Mouse (Mus musculus): ENCODE data around the gene Slc24a3. TPM values are rescaled to one million over a fixed set of nuclear protein-coding genes. Genes with fewer than 3 reads are reported as not detected.

Gene Slc24a3
- polyA plus RNA-seq, 1 experiment: 54.2 TPM

- no peak overlapping the region for H3K27ac ChIP-seq (ENCODE audit: insufficient read depth, low read length)
- H3K4me1 ChIP-seq (ENCODE audit: control insufficient read depth, insufficient read depth, low read length): no peaks in the 10 kb centered on the region
- H3K4me3 ChIP-seq (ENCODE audit: insufficient read depth, low read length): no peak overlapping the region
- TF ChIP-seq POLR2A (IDR thresholded peaks at IDR 0.05; ENCODE audit: extremely low read depth, insufficient read depth, low read length) (no peak), CTCF (IDR thresholded peaks at IDR 0.05; ENCODE audit: extremely low read depth, insufficient read depth, low read length) (no peak)
Observed at GRCm38 (mm10) chr2:145262153-145262552, 94.6 kb downstream of the Slc24a3 start.

- H3K27ac ChIP-seq (ENCODE audit: insufficient read depth, low read length): no peak overlapping the region
- TF ChIP-seq CTCF (IDR thresholded peaks at IDR 0.05; ENCODE audit: extremely low read depth, insufficient read depth, low read length) (no peak), POLR2A (IDR thresholded peaks at IDR 0.05; ENCODE audit: extremely low read depth, insufficient read depth, low read length) (no peak)
Observed at GRCm38 (mm10) chr2:145266723-145267122, 99.2 kb downstream of the Slc24a3 start.

GRCm38 (mm10) chr2:145268971-145269370 lies 101.4 kb downstream of the Slc24a3 start:
- no peak overlapping the region for H3K4me3 ChIP-seq (ENCODE audit: insufficient read depth, low read length)
- no peaks in the 10 kb centered on the region for H3K4me1 ChIP-seq (ENCODE audit: control insufficient read depth, insufficient read depth, low read length)
- H3K27ac ChIP-seq (ENCODE audit: insufficient read depth, low read length): no peak overlapping the region
- TF ChIP-seq CTCF (IDR thresholded peaks at IDR 0.05; ENCODE audit: extremely low read depth, insufficient read depth, low read length) (no peak), POLR2A (IDR thresholded peaks at IDR 0.05; ENCODE audit: extremely low read depth, insufficient read depth, low read length) (no peak)

More at GRCm38 (mm10) chr2:145266723-145267122, 99.2 kb downstream of the Slc24a3 start:
- Histone ChIP-seq H3K4me1 (ENCODE audit: control insufficient read depth, insufficient read depth, low read length) (no peaks in the 10 kb centered on the region), H3K4me3 (ENCODE audit: insufficient read depth, low read length) (no peak overlapping the region)

GRCm38 (mm10) chr2:145269410-145269809 lies 101.9 kb downstream of the Slc24a3 start:
- Histone ChIP-seq H3K4me3 (ENCODE audit: insufficient read depth, low read length) (no peak overlapping the region), H3K27ac (ENCODE audit: insufficient read depth, low read length) (no peak overlapping the region), H3K4me1 (ENCODE audit: control insufficient read depth, insufficient read depth, low read length) (no peaks in the 10 kb centered on the region)
- TF ChIP-seq POLR2A (IDR thresholded peaks at IDR 0.05; ENCODE audit: extremely low read depth, insufficient read depth, low read length): no peak
- TF ChIP-seq CTCF (IDR thresholded peaks at IDR 0.05; ENCODE audit: extremely low read depth, insufficient read depth, low read length): 0 out of 2 replicates have a peak, but pooled peaks have one; percentile 17

- no peak overlapping the region for H3K4me3 ChIP-seq (ENCODE audit: insufficient read depth, low read length)
- H3K27ac ChIP-seq (ENCODE audit: insufficient read depth, low read length): no peak overlapping the region
- no peaks in the 10 kb centered on the region for H3K4me1 ChIP-seq (ENCODE audit: control insufficient read depth, insufficient read depth, low read length)
- TF ChIP-seq POLR2A (IDR thresholded peaks at IDR 0.05; ENCODE audit: extremely low read depth, insufficient read depth, low read length) (no peak), CTCF (IDR thresholded peaks at IDR 0.05; ENCODE audit: extremely low read depth, insufficient read depth, low read length) (no peak)
Observed at GRCm38 (mm10) chr2:145274016-145274677, 106.6 kb downstream of the Slc24a3 start.

GRCm38 (mm10) chr2:145279336-145279735 lies 111.8 kb downstream of the Slc24a3 start:
- no peak overlapping the region for H3K4me3 ChIP-seq (ENCODE audit: insufficient read depth, low read length)
- H3K27ac ChIP-seq (ENCODE audit: insufficient read depth, low read length): no peak overlapping the region
- no peaks in the 10 kb centered on the region for H3K4me1 ChIP-seq (ENCODE audit: control insufficient read depth, insufficient read depth, low read length)
- no peak for TF ChIP-seq CTCF (IDR thresholded peaks at IDR 0.05; ENCODE audit: extremely low read depth, insufficient read depth, low read length)

- TF ChIP-seq POLR2A (IDR thresholded peaks at IDR 0.05; ENCODE audit: extremely low read depth, insufficient read depth, low read length): no peak
- no peak for TF ChIP-seq CTCF (IDR thresholded peaks at IDR 0.05; ENCODE audit: extremely low read depth, insufficient read depth, low read length)
- Histone ChIP-seq H3K4me3 (ENCODE audit: insufficient read depth, low read length) (no peak overlapping the region), H3K27ac (ENCODE audit: insufficient read depth, low read length) (no peak overlapping the region), H3K4me1 (ENCODE audit: control insufficient read depth, insufficient read depth, low read length) (no peaks in the 10 kb centered on the region)
Observed at GRCm38 (mm10) chr2:145283746-145284145, 116.2 kb downstream of the Slc24a3 start.

- TF ChIP-seq POLR2A (IDR thresholded peaks at IDR 0.05; ENCODE audit: extremely low read depth, insufficient read depth, low read length) (no peak), CTCF (IDR thresholded peaks at IDR 0.05; ENCODE audit: extremely low read depth, insufficient read depth, low read length) (no peak)
- Histone ChIP-seq H3K27ac (ENCODE audit: insufficient read depth, low read length) (no peak overlapping the region), H3K4me1 (ENCODE audit: control insufficient read depth, insufficient read depth, low read length) (no peaks in the 10 kb centered on the region), H3K4me3 (ENCODE audit: insufficient read depth, low read length) (no peak overlapping the region)
Observed at GRCm38 (mm10) chr2:145288501-145288900, 120.9 kb downstream of the Slc24a3 start.

- no peaks in the 10 kb centered on the region; the same call in 1 of the 2 replicates for H3K4me1 ChIP-seq (ENCODE audit: control insufficient read depth, insufficient read depth, low read length)
- TF ChIP-seq CTCF (IDR thresholded peaks at IDR 0.05; ENCODE audit: extremely low read depth, insufficient read depth, low read length): no peak
- TF ChIP-seq POLR2A (IDR thresholded peaks at IDR 0.05; ENCODE audit: extremely low read depth, insufficient read depth, low read length): no peak
- no peak overlapping the region for H3K27ac ChIP-seq (ENCODE audit: insufficient read depth, low read length)
- no peak overlapping the region for H3K4me3 ChIP-seq (ENCODE audit: insufficient read depth, low read length)
Observed at GRCm38 (mm10) chr2:145291473-145291872, 123.9 kb downstream of the Slc24a3 start.

GRCm38 (mm10) chr2:145292196-145292595 lies 124.6 kb downstream of the Slc24a3 start:
- H3K27ac ChIP-seq (ENCODE audit: insufficient read depth, low read length): no peak overlapping the region
- no peaks in the 10 kb centered on the region; the same call in 1 of the 2 replicates for H3K4me1 ChIP-seq (ENCODE audit: control insufficient read depth, insufficient read depth, low read length)
- no peak overlapping the region for H3K4me3 ChIP-seq (ENCODE audit: insufficient read depth, low read length)
- TF ChIP-seq POLR2A (IDR thresholded peaks at IDR 0.05; ENCODE audit: extremely low read depth, insufficient read depth, low read length): no peak
- no peak for TF ChIP-seq CTCF (IDR thresholded peaks at IDR 0.05; ENCODE audit: extremely low read depth, insufficient read depth, low read length)
